Mouse (Mus musculus): ENCODE measurements around the gene Svop. TPM values are rescaled to one million over a fixed set of nuclear protein-coding genes. Genes with fewer than 3 reads are reported as not detected.

Gene Svop
- total and polyA plus RNA-seq, 2 experiments from 2014 or later, result 105 to 175 TPM

- Histone ChIP-seq H3K9ac (replicated peaks; ENCODE audit: low read length, poor library complexity, severe bottlenecking) (no peak overlapping the region), H3K27me3 (ENCODE audit: insufficient read depth, low read length) (no peaks in the 10 kb centered on the region), H3K36me3 (ENCODE audit: insufficient read depth, low read length) (peaks cover 34% of the 10 kb centered on the region), H3K9me3 (ENCODE audit: low read length) (no peaks in the 10 kb centered on the region), H3K4me2 (ENCODE audit: low read depth, low read length, poor library complexity, severe bottlenecking) (no peak overlapping the region), H3K4me3 (ENCODE audit: low read depth, low read length) (no peak overlapping the region), H3K27ac (ENCODE audit: low read depth, low read length) (no peak overlapping the region), H3K4me1 (ENCODE audit: insufficient read depth, low read length) (no peaks in the 10 kb centered on the region)
- TF ChIP-seq CTCF (IDR thresholded peaks at IDR 0.05), result no peak
- 67% methylated on average over 3 of the region's 3 CpGs for WGBS
- DNase-seq (ENCODE audit: low spot score) (peak; percentile 45), ATAC-seq (ENCODE audit: low FRiP score) (no peak)
These were observed 45.2 kb downstream of the Svop start for GRCm38 (mm10) chr5:114046151-114046550.

DNA sequence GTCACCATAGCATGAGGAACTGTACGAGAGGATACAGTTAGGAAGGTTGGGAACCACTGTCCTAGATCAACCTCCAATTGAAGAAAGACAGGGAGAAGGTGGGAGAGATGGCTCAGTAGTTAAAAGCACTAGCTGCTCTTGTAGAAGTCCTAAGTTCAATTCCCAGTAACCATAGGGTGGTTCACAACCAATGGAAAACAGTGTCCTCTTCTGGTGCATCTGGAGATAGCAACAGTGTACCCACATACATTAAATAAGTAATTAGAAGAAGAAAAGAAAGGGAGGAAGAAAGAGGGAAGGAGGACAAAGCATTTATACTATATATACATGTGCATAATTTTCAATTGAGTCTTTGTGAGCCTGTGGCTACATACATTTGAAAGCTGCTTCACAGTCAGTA is 46.2 kb downstream of the Svop start:
- Histone ChIP-seq H3K4me2 (ENCODE audit: low read depth, low read length, poor library complexity, severe bottlenecking) (no peak overlapping the region), H3K9me3 (ENCODE audit: low read length) (no peaks in the 10 kb centered on the region), H3K4me3 (ENCODE audit: low read depth, low read length) (no peak overlapping the region), H3K9ac (replicated peaks; ENCODE audit: low read length, poor library complexity, severe bottlenecking) (no peak overlapping the region), H3K27me3 (ENCODE audit: insufficient read depth, low read length) (no peaks in the 10 kb centered on the region), H3K27ac (ENCODE audit: low read depth, low read length) (no peak overlapping the region), H3K4me1 (ENCODE audit: insufficient read depth, low read length) (no peaks in the 10 kb centered on the region), H3K36me3 (ENCODE audit: insufficient read depth, low read length) (peaks cover 29% of the 10 kb centered on the region)
- TF ChIP-seq CTCF (IDR thresholded peaks at IDR 0.05), result peak; percentile 66
- WGBS, result 67% methylated on average over 1 of the region's 1 CpGs
- no peak for DNase-seq (ENCODE audit: low spot score)
- ATAC-seq (ENCODE audit: low FRiP score), result no peak

GRCm38 (mm10) chr5:114043800-114044199 is 47.6 kb downstream of the Svop start:
- H3K9ac ChIP-seq (replicated peaks; ENCODE audit: low read length, poor library complexity, severe bottlenecking), result no peak overlapping the region
- no peak overlapping the region for H3K27ac ChIP-seq (ENCODE audit: low read depth, low read length)
- H3K4me2 ChIP-seq (ENCODE audit: low read depth, low read length, poor library complexity, severe bottlenecking), result no peak overlapping the region
- H3K9me3 ChIP-seq (ENCODE audit: low read length), result no peaks in the 10 kb centered on the region
- DNase-seq (ENCODE audit: low spot score), result no peak
- peaks cover 29% of the 10 kb centered on the region for H3K36me3 ChIP-seq (ENCODE audit: insufficient read depth, low read length)
- no peak for ATAC-seq (ENCODE audit: low FRiP score)
- no peak for TF ChIP-seq CTCF (IDR thresholded peaks at IDR 0.05)
- WGBS, result 85% methylated on average over 4 of the region's 4 CpGs
- no peaks in the 10 kb centered on the region for H3K4me1 ChIP-seq (ENCODE audit: insufficient read depth, low read length)
- H3K4me3 ChIP-seq (ENCODE audit: low read depth, low read length), result no peak overlapping the region
- no peaks in the 10 kb centered on the region for H3K27me3 ChIP-seq (ENCODE audit: insufficient read depth, low read length)

DNA sequence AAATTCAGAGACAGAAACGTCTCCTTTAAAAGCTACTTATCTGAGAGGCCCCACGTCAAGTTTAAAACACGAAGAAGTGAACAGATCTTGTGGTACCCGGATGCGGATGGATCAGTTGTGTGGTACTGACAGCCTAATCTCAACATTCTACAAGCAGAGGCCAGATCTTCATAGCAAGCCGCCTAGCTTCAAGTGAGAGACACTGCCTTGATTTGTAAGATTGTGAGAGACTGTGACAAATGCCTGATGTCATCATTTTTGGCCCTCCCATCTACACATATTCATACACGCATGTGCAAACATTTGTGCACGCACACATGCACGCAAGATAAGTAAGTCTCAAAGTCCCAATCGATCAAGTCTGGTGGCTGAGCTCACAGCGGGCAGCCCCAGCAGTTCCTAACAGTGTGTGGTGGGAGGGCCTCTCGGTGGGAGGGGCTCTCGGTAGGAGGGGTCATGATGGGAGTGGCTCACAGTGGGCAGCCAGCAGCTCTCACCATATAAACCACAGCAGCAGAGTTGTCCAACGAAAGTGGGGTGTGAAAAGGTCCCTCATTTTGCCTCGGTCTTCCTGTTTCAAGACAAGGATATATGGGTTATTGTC is 49.9 kb downstream of the Svop start:
- Histone ChIP-seq H3K4me2 (ENCODE audit: low read depth, low read length, poor library complexity, severe bottlenecking) (no peak overlapping the region), H3K9me3 (ENCODE audit: low read length) (no peaks in the 10 kb centered on the region), H3K4me3 (ENCODE audit: low read depth, low read length) (no peak overlapping the region), H3K27ac (ENCODE audit: low read depth, low read length) (no peak overlapping the region), H3K4me1 (ENCODE audit: insufficient read depth, low read length) (no peaks in the 10 kb centered on the region), H3K9ac (replicated peaks; ENCODE audit: low read length, poor library complexity, severe bottlenecking) (no peak overlapping the region), H3K27me3 (ENCODE audit: insufficient read depth, low read length) (no peaks in the 10 kb centered on the region), H3K36me3 (ENCODE audit: insufficient read depth, low read length) (peaks cover 38% of the 10 kb centered on the region)
- WGBS, result 26% methylated on average over 15 of the region's 15 CpGs
- TF ChIP-seq CTCF (IDR thresholded peaks at IDR 0.05), result peak; percentile 15; the same call in 1 of the 2 replicates
- DNase-seq (ENCODE audit: low spot score), result no peak
- ATAC-seq (ENCODE audit: low FRiP score), result no peak

DNA sequence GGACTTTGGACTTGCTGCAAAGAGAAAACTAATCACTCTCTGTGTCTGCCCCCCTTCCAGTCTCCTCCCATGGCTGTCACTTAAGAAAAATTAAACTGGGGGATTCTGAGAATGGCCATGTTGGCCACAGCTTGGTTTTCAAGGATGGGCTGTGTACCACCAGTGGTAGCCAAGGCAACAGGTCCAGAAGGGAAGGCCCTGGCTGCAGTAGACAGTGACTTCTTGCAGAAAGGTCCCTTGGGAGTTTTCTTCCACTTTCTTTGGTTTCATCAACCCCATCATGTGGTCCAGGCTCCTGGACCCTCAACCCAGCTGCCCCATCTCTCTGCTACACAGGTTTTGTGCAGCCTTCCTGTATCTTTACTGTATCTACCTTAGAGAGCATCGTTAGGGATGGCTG is 50.5 kb downstream of the Svop start:
- Histone ChIP-seq H3K9me3 (ENCODE audit: low read length) (no peaks in the 10 kb centered on the region), H3K4me1 (ENCODE audit: insufficient read depth, low read length) (no peaks in the 10 kb centered on the region), H3K27me3 (ENCODE audit: insufficient read depth, low read length) (no peaks in the 10 kb centered on the region), H3K4me2 (ENCODE audit: low read depth, low read length, poor library complexity, severe bottlenecking) (no peak overlapping the region), H3K4me3 (ENCODE audit: low read depth, low read length) (no peak overlapping the region), H3K9ac (replicated peaks; ENCODE audit: low read length, poor library complexity, severe bottlenecking) (no peak overlapping the region), H3K36me3 (ENCODE audit: insufficient read depth, low read length) (peaks cover 35% of the 10 kb centered on the region), H3K27ac (ENCODE audit: low read depth, low read length) (no peak overlapping the region)
- DNase-seq (ENCODE audit: low spot score) (no peak), ATAC-seq (ENCODE audit: low FRiP score) (no peak)
- no peak for TF ChIP-seq CTCF (IDR thresholded peaks at IDR 0.05)
- 77% methylated on average over 1 of the region's 1 CpGs for WGBS

- H3K9ac ChIP-seq (replicated peaks; ENCODE audit: low read length, poor library complexity, severe bottlenecking), result no peak overlapping the region
- no peak overlapping the region for H3K27ac ChIP-seq (ENCODE audit: low read depth, low read length)
- no peak overlapping the region for H3K4me2 ChIP-seq (ENCODE audit: low read depth, low read length, poor library complexity, severe bottlenecking)
- WGBS, result 29% methylated on average over 7 of the region's 8 CpGs
- H3K27me3 ChIP-seq (ENCODE audit: insufficient read depth, low read length), result no peaks in the 10 kb centered on the region
- H3K4me3 ChIP-seq (ENCODE audit: low read depth, low read length), result no peak overlapping the region
- no peaks in the 10 kb centered on the region for H3K9me3 ChIP-seq (ENCODE audit: low read length)
- H3K4me1 ChIP-seq (ENCODE audit: insufficient read depth, low read length), result no peaks in the 10 kb centered on the region
- peaks cover 35% of the 10 kb centered on the region for H3K36me3 ChIP-seq (ENCODE audit: insufficient read depth, low read length)
- ATAC-seq (ENCODE audit: low FRiP score), result no peak
- no peak for TF ChIP-seq CTCF (IDR thresholded peaks at IDR 0.05)
- DNase-seq (ENCODE audit: low spot score), result no peak
These were observed 50.9 kb downstream of the Svop start for GRCm38 (mm10) chr5:114040508-114040907.
